Mouse (Mus musculus): ENCODE measurements around the gene Jag2.

The Jag2 gene

DNA sequence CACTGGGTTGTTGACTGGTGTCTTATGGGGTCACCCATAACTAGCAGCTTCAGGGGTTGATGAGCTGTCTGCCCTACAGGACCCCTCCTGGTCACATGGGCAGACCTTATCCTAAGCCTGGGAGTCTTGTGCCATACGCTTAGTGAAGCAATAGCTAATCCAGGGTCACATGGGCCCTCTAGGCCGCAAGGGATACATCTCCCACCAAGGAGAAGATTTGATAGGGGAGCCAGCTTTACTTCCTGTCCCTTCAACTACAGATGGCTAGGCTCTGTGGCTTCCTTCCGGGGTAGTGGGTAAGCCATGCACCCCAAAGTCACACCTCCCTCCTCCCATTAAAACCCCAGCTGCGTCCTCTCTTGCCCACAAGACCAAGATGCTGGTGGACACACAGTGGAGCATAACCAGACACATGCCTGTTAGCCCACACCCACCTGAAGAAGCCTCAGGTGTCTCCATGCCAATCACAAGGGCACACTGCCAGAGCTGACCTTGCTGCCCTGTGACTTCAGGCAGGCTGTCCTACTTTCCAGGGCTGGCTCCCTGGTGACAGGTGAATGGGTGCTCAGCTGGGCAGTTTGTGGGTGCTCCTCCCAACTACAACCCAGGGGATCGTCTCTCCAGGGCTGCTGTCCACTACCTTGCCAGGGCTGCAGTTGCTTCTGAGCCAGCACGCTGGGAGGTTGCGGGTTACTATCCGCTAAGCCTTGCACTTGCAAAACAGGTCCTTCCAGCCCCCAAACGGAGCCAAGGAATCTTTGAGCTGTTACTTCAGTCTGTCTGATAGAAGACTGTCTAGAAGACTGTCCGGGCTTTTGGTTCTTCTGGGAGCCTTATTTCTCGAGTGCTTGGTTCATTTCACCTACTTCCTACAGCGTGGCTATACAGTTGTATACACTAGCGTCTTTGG lies 61.1 kb downstream of the Jag2 start, which contains the start of gene Gpr132:
Gene Gpr132 (minus strand): TSS at position 51 of the 910 bp plus-strand sequence.
- no peak for DNase-seq (ENCODE audit: low read depth, low spot score)

DNA sequence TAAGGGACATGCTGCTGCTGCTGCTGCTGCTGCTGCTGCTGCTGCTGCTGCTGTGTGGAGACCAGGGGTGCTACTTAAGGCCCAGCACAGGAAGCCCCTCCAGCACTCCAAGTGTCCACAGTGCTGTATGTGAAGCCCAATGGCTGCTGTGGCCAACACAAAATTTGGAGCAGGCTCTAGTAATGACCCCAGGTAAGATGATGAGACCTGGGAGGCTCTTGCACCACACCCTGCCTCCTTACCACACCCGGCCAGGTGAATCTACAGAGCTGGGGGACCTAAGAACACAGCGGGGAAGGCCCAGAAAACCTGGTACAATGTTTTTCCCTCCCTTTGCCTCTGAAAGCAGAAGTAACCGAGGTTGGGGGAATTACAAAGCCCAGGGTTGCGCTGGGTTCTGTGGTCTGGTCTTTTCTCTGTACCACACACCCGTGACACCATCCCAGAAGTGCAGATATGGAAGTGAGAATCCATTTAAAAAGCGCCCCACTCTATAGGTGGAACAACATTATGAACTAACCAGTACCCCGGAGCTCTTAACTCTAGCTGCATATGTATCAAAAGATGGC lies 62.4 kb downstream of the Jag2 start:
- DNase-seq (ENCODE audit: low read depth, low spot score): no peak

- no peak for DNase-seq (ENCODE audit: low read depth, low spot score)
Observed at GRCm38 (mm10) chr12:112866467-112867080, 63.0 kb downstream of the Jag2 start.

DNA sequence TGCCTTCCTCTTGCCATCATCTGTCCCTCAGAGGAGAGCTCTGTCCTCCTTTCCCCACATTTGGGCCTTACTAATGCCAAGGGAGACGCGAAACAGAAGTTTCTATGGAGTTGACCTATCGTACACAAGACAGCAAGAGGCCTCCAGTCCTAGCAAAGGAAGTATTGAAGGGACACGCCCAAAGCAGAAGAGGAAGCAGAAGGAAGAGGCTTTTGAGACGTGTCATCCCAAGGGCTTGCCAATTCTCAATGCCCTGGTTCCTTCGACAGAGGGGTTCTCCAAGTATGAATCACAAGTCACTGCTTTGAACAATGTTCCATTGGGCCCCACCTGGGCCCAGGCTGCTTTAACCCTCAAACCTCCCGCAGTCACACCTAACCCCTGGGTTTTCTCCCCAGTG lies 64.8 kb downstream of the Jag2 start:
- DNase-seq (ENCODE audit: low read depth, low spot score): no peak

DNA sequence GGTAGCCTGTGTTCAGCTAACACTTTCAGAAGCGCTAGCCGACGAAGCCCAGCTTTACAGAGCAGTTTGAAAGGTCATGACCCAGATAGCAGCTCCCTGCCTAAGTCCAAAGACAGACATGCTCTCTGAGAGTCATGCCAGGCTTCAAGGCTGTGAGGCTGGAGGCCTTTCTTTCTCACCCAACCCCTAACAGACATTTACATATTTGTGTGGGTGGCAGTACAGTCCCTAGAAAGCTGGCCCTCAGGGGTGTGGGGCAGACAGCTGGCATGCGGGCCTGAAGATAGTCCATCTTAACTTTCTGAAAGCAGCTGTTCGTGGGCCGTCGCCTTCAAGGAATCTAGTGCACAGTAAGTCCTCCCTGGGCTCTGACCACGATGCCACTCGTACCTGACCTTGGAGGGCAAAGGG lies 67.7 kb downstream of the Jag2 start:
- no peak for DNase-seq (ENCODE audit: low read depth, low spot score)

DNA sequence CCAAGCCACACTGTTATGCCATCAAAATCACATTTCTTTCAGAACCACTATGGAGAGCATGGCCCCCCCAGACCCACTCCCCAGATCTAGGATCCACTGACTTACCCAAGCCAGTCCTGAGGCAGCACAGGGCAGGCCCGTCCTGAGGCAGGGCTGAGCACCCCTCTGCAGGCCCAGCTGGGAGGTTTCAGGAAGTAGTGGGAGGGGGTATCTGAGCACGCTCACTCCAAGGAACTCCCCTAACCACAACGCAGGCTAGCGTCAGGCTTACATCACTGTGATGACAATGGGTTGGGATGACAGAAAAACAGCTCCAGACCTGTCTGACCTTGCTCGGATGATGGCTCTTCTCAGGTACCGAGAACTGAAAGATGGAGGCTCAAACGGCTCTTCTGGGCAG lies 68.8 kb downstream of the Jag2 start:
- DNase-seq (ENCODE audit: low read depth, low spot score): no peak

DNA sequence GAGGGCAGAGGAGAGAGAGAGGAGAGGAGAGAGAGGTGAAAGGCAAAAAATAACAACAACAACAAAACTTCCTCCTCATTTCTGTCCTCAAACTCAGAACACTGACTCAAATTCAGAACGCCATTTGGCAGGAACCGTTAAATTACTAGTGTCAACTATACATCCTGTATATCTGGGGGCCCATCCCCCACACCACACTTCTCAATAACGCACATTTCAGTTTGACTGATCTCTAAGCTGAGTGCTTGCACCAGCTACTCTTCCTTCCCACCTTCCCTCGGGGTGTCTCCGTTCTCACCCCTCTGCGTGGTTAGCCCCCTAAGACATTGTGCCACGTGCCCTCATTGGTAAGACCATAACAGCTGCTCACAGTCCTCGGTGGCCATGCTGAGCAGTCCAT lies 69.6 kb downstream of the Jag2 start:
- DNase-seq (ENCODE audit: low read depth, low spot score): no peak

- no peak for DNase-seq (ENCODE audit: low read depth, low spot score)
Observed at GRCm38 (mm10) chr12:112858581-112859336, 70.8 kb downstream of the Jag2 start.
